Mouse (Mus musculus) testis, adult 2 months (tissue): ENCODE results near the gene Iqgap2.

Source experiments
- CTCF ChIP-seq: fragments of 200-500 bp; IDR thresholded peaks from 2 replicates; pipeline ENCODE4 v1.5.1; 2012; ENCODE audit warnings: low read depth, mild to moderate bottlenecking, inconsistent platforms, low read length, moderate library complexity; ENCODE audit not compliant: control insufficient read depth, insufficient read depth, insufficient replicate concordance
- POLR2A ChIP-seq: fragments of 200-500 bp; IDR thresholded peaks from 2 replicates; pipeline ENCODE4 v1.6.1; 2012; ENCODE audit warnings: low read depth, mild to moderate bottlenecking, inconsistent platforms, low read length, moderate library complexity; ENCODE audit not compliant: control insufficient read depth

DNA sequence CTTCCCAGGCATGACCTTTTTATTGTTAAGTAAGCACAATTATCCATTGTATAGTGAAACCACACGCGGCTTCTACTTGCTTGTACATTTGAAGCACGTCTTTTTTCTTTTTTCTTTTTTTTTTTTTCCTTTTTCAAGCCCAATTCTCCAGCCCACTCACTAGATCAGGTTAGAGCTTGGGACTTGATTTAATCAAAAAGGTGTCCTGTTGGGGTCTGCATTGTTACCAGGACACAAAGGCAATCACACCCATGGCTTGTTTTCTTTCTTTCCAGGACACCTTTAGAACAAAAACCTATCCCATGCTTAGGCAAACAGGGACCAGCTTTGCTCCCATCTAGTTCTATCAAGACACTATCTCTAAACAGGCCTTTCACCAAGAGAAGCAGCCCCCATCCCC is 59.0 kb downstream of the Iqgap2 start:
- TF ChIP-seq CTCF (no peak), POLR2A (no peak)
